Mouse (Mus musculus): Measurements from ENCODE around the gene Dll1. TPM values are rescaled to one million over a fixed set of nuclear protein-coding genes. Genes with fewer than 3 reads are reported as not detected.
A peak's percentile ranks its signal among the peaks of the same experiment; 100 is the strongest.

Gene Dll1
- polyA plus RNA-seq, 1 experiment from 2014 or later: 5.1 TPM

- no peak overlapping the region for H3K27ac ChIP-seq
These were observed 1.2 kb upstream of the Dll1 start for GRCm38 (mm10) chr17:15377901-15378300.

DNA sequence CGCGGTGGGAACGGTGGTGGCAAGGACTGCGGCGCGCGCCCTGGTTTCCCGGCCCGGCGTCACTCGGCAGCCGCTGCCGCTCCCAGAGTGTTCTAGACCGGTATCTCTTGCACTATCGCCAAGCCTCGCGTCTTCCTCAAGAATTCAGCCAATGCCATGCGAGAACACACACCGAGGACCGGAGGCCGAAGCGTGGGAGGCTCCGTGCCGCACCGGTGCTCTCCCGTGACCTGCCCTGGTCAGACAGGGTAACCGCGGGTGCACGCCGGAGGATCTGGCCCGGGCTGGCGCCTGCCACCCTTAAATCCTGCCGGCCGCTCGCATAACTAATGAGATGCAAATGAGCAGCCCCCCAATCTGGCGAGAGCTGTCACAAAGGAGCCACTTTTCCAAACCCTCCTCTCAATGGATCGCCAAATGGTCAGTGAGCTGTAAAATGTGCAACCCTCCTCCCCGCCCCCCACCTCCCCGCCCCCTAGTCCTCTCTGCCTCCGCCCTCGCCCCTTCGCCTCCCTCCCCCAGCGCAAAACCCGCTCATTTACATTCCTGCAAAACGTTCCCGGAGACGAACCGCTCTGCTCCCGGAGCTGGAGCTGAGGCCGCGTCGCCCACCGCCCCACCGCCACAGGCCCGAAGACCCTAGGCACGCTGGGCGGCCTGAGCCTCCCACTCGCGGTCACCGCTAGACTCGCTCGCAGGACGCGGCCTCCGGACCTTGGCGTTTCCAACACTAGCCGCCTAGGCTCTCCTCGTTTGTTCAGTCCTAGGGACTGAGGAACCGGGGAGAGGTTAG, 775 bp downstream of the Dll1 start:
- H3K4me3 ChIP-seq: peak overlapping the region; percentile 59
- H3K27me3 ChIP-seq: peaks cover 93% of the 10 kb centered on the region
- WGBS: under 1% methylated on average over 69 of the region's 69 CpGs
- 0 out of 2 replicates have a peak overlapping the region, but pooled peaks have one; percentile 16 for H3K27ac ChIP-seq
- peak; percentile 12; the same call in 1 of the 2 replicates for ATAC-seq (ENCODE audit: insufficient number of reproducible peaks, insufficient read depth, low FRiP score, low TSS enrichment, low read depth)
- peak overlapping the region; percentile 70 for H3K9ac ChIP-seq
- peak overlapping the region; percentile 99 for H3K4me2 ChIP-seq
- peaks cover 45% of the 10 kb centered on the region for H3K4me1 ChIP-seq
- no peaks in the 10 kb centered on the region for H3K9me3 ChIP-seq
- H3K36me3 ChIP-seq: no peaks in the 10 kb centered on the region

More at GRCm38 (mm10) chr17:15377901-15378300, 1.2 kb upstream of the Dll1 start:
- 0% methylated on average over 1 of the region's 1 CpGs for WGBS
- ATAC-seq (ENCODE audit: insufficient number of reproducible peaks, insufficient read depth, low FRiP score, low TSS enrichment, low read depth): no peak
- Histone ChIP-seq H3K9me3 (no peaks in the 10 kb centered on the region), H3K27me3 (peaks cover 98% of the 10 kb centered on the region), H3K4me1 (peaks cover 51% of the 10 kb centered on the region), H3K4me3 (no peak overlapping the region), H3K4me2 (0 out of 2 replicates have a peak overlapping the region, but pooled peaks have one; percentile 5), H3K9ac (no peak overlapping the region), H3K36me3 (no peaks in the 10 kb centered on the region)

DNA sequence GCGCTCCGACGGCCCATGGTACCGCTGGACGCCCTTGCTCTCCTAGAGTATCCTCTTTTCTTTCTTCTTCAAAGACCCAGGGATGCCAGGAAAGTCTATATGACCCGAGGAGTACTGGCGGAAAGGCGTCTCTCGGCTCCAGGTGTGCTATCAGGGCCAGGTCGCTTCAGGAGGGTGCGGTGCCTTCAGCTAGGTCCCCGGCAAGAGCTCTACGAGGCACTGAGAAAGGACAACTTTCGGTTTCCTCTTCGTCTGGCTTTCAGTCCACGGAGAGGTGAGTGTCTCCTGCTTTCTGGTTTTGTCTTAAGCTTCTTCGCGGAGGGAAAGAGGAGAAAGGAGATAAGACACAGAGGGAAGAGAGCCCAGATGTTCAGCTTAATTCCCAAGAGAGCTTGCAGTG, 1.4 kb downstream of the Dll1 start:
- Histone ChIP-seq H3K36me3 (no peaks in the 10 kb centered on the region), H3K4me2 (peak overlapping the region; percentile 99), H3K27me3 (peaks cover 93% of the 10 kb centered on the region), H3K4me1 (peaks cover 39% of the 10 kb centered on the region), H3K27ac (no peak overlapping the region), H3K4me3 (peak overlapping the region; percentile 59), H3K9me3 (no peaks in the 10 kb centered on the region), H3K9ac (peak overlapping the region; percentile 70)
- WGBS: 0% methylated on average over 18 of the region's 18 CpGs
- ATAC-seq (ENCODE audit: insufficient number of reproducible peaks, insufficient read depth, low FRiP score, low TSS enrichment, low read depth): no peak

GRCm38 (mm10) chr17:15374321-15375141, 2.1 kb downstream of the Dll1 start:
- no peaks in the 10 kb centered on the region for H3K9me3 ChIP-seq
- peaks cover 93% of the 10 kb centered on the region for H3K27me3 ChIP-seq
- no peak overlapping the region for H3K27ac ChIP-seq
- no peaks in the 10 kb centered on the region for H3K36me3 ChIP-seq
- peak overlapping the region; percentile 59 for H3K4me3 ChIP-seq
- H3K9ac ChIP-seq: peak overlapping the region; percentile 70
- H3K4me2 ChIP-seq: peak overlapping the region; percentile 99
- H3K4me1 ChIP-seq: peaks cover 32% of the 10 kb centered on the region
- no peak for ATAC-seq (ENCODE audit: insufficient number of reproducible peaks, insufficient read depth, low FRiP score, low TSS enrichment, low read depth)
- 3% methylated on average over 50 of the region's 50 CpGs for WGBS

DNA sequence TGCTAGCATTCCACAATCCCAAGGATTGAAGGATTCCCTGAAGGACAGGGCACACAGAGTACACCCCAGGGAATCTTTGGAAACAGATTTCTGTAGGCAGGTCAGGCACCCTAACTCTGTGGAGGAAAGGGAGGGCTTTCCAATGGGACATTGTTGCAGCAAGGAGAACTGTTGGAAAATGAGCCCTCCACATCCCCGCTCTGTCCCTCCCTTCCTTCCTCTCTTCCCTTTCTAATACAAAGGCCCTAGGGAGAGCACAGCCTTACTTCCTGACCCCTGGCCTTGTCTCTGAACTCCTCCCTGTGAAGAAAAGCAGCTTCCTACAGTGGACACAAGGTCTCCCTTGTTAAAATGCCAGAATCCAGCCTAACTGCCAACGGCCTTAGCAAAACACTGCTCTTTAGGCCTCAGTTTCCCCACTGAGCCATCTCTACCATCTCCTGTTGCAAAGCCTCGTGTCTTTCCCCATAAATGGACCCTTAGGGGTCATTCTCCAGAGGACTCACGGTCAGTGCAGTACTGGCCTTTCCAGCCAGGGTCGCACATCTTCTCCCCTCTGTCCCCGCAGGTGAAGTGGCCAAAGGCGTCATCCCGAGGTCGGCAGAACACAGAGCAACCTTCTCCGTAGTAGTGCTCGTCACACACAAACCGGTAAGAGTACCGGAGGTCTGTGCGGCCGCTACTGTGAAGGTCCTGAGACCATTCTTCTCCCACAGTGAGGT, 3.6 kb downstream of the Dll1 start:
- Histone ChIP-seq H3K27ac (no peak overlapping the region), H3K27me3 (peaks cover 78% of the 10 kb centered on the region), H3K9ac (peak overlapping the region; percentile 17; the same call in 1 of the 2 replicates), H3K36me3 (no peaks in the 10 kb centered on the region), H3K4me2 (peak overlapping the region; percentile 11), H3K4me1 (peaks cover 30% of the 10 kb centered on the region), H3K9me3 (no peaks in the 10 kb centered on the region), H3K4me3 (no peak overlapping the region)
- 61% methylated on average over 15 of the region's 15 CpGs for WGBS
- no peak for ATAC-seq (ENCODE audit: insufficient number of reproducible peaks, insufficient read depth, low FRiP score, low TSS enrichment, low read depth)

DNA sequence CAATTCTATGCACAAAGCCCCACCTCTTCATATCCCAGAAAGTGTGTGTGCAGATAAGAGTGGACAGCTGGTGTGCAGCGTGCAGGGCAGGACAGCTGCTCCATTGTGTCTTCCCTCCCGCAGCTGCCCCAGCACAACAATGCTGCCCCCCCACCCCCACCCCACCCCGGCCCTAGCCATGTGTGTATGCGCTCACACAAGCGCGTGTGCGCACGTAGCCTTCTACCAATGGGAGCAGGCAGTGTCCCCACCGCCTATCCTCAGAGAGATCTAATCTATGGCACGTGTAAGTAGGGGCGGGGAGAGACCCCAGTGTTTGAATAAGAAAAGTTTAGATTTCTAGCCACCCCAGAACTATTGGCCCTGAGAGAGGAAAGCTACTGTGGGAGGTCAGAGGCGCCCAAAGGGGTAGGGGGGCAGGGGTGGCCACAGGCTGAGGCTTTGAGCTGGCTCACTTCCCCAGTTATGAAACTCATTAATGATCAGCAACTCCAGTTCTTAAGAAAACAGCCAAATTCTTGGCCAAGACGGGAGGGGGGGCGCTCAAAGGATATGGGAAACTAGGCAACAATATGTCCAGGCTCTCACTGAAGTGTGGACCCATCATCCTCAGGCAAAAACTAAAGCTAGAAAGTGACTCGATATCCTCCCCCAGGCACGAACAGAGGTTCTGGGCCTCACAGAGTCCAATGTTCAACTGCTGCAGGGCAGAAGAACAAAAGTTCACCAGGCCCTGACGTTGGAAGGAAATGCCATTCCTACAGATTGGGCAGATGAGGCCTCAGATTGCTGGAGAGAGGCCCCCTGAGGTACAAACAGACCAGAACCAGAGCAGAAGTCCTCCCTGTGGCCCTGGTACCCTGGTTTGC, 4.5 kb downstream of the Dll1 start:
- 47% methylated on average over 17 of the region's 17 CpGs for WGBS
- Histone ChIP-seq H3K4me2 (no peak overlapping the region), H3K27me3 (peaks cover 69% of the 10 kb centered on the region), H3K4me1 (peaks cover 24% of the 10 kb centered on the region), H3K27ac (no peak overlapping the region), H3K9me3 (no peaks in the 10 kb centered on the region), H3K36me3 (no peaks in the 10 kb centered on the region), H3K4me3 (no peak overlapping the region), H3K9ac (no peak overlapping the region)
- no peak; the same call in 1 of the 2 replicates for ATAC-seq (ENCODE audit: insufficient number of reproducible peaks, insufficient read depth, low FRiP score, low TSS enrichment, low read depth)

DNA sequence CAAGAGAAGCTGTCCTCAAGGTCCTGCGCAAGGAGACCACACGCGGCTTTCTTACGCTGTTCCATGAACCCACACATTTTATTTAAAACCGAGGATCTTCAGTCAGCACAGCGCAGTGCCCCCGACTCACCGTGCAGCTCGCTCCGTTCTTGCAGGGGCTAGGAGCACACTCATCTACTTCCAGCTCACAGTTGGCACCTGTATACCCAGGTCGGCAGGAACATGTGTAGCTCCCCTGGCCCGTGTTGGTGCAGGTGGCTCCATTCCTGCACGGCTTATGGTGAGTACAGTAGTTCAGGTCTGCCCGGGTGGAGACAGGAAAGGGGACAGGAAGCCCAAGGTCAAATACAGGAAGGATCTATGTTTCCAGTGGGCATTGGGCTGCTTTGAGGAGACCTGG, 6.3 kb downstream of the Dll1 start:
- H3K9ac ChIP-seq: no peak overlapping the region
- no peaks in the 10 kb centered on the region for H3K36me3 ChIP-seq
- H3K27ac ChIP-seq: no peak overlapping the region
- WGBS: 90% methylated on average over 14 of the region's 14 CpGs
- H3K4me1 ChIP-seq: peaks cover 11% of the 10 kb centered on the region
- H3K4me3 ChIP-seq: no peak overlapping the region
- peaks cover 53% of the 10 kb centered on the region for H3K27me3 ChIP-seq
- no peaks in the 10 kb centered on the region for H3K9me3 ChIP-seq
- ATAC-seq (ENCODE audit: insufficient number of reproducible peaks, insufficient read depth, low FRiP score, low TSS enrichment, low read depth): no peak
- no peak overlapping the region for H3K4me2 ChIP-seq

GRCm38 (mm10) chr17:15365650-15366049, 11.0 kb downstream of the Dll1 start:
- Histone ChIP-seq H3K9ac (no peak overlapping the region), H3K4me2 (no peak overlapping the region), H3K4me1 (no peaks in the 10 kb centered on the region), H3K36me3 (no peaks in the 10 kb centered on the region), H3K27me3 (peaks cover 11% of the 10 kb centered on the region), H3K27ac (no peak overlapping the region), H3K9me3 (no peaks in the 10 kb centered on the region), H3K4me3 (no peak overlapping the region)
- 74% methylated on average over 5 of the region's 5 CpGs for WGBS
- no peak for ATAC-seq (ENCODE audit: insufficient number of reproducible peaks, insufficient read depth, low FRiP score, low TSS enrichment, low read depth)

- 72% methylated on average over 3 of the region's 3 CpGs for WGBS
- H3K4me2 ChIP-seq: no peak overlapping the region
- no peak overlapping the region for H3K9ac ChIP-seq
- no peak overlapping the region for H3K27ac ChIP-seq
- no peak overlapping the region for H3K4me3 ChIP-seq
- no peaks in the 10 kb centered on the region for H3K4me1 ChIP-seq
- H3K27me3 ChIP-seq: no peaks in the 10 kb centered on the region
- no peaks in the 10 kb centered on the region for H3K9me3 ChIP-seq
- no peak for ATAC-seq (ENCODE audit: insufficient number of reproducible peaks, insufficient read depth, low FRiP score, low TSS enrichment, low read depth)
- H3K36me3 ChIP-seq: no peaks in the 10 kb centered on the region
These were observed 13.0 kb downstream of the Dll1 start for GRCm38 (mm10) chr17:15363656-15364055.

GRCm38 (mm10) chr17:15357071-15357470, 19.6 kb downstream of the Dll1 start:
- no peaks in the 10 kb centered on the region for H3K27me3 ChIP-seq
- no peak overlapping the region for H3K27ac ChIP-seq
- 66% methylated on average over 3 of the region's 3 CpGs for WGBS
- no peak for ATAC-seq (ENCODE audit: insufficient number of reproducible peaks, insufficient read depth, low FRiP score, low TSS enrichment, low read depth)
- H3K9me3 ChIP-seq: no peaks in the 10 kb centered on the region
- H3K4me3 ChIP-seq: no peak overlapping the region
- no peak overlapping the region for H3K4me2 ChIP-seq
- H3K9ac ChIP-seq: no peak overlapping the region
- H3K36me3 ChIP-seq: no peaks in the 10 kb centered on the region
- H3K4me1 ChIP-seq: peaks cover 9% of the 10 kb centered on the region

Data from embryonic facial prominence, embryonic 13.5 days (tissue).